ENCODE assay signal across 2 mouse cellular contexts in the genomic region with DNA sequence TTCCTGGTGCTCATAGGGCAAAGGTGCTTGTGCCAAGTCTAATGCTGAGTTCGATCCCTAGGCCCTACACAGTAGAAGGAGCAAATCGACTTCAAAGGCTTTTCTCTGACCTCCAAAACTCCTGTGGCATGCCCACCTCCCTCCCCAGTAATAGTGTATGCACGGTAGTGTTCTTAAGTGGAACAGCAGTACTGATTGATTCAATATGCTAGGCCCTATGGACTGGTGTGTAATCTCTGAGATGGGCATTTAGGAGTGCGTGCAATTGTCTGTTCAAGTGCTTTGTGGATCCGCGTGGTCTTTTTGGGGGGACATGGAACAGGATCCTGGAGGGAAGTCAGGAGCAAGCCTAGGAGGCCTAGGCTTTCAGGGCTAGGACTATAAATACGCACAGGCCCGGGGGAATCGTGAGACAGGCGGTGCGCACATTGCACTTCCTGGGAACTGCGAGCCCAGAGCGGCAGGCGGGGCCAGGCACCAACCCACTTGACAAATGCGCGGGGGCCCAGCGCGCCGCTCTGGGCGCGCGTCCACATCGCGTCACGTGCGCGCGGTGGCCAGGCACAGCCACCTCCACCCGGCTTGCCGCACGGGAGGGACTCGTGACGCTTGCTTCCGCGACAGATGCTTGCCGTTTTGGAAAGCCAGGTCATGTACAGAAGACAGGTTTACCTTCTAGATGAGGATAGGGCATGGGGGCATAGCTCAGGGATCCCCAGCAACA.
TF ChIP-seq lines count a peak whose summit lies in the region.

No protein-coding gene starts in this region.

TF ChIP-seq in C2C12, 6 proteins besides CTCF, POLR2A, EP300 and RAD21:
- no peak for TF ChIP-seq FOSL1 (IDR thresholded peaks at IDR 0.05; ENCODE audit: insufficient read depth, low read length, poor library complexity, severe bottlenecking)
- TF ChIP-seq MAX (IDR thresholded peaks at IDR 0.05), result peak; percentile 81
- TF ChIP-seq USF1 (IDR thresholded peaks at IDR 0.05; ENCODE audit: low read depth), result peak; percentile 90

TF ChIP-seq in myocyte, 11 proteins besides CTCF, POLR2A, EP300 and RAD21 (continued from another document):
- TF ChIP-seq TCF3 (IDR thresholded peaks at IDR 0.05; ENCODE audit: insufficient read length, low read depth), result no peak
- peak; percentile 1 for TF ChIP-seq TCF12 (IDR thresholded peaks at IDR 0.05; ENCODE audit: insufficient read depth, poor library complexity, severe bottlenecking)
- TF ChIP-seq E2F4 (IDR thresholded peaks at IDR 0.05; ENCODE audit: insufficient read depth), result no peak
- TF ChIP-seq CEBPB (IDR thresholded peaks at IDR 0.05; ENCODE audit: insufficient read depth, poor library complexity, severe bottlenecking), result no peak
- no peak for TF ChIP-seq SRF (IDR thresholded peaks at IDR 0.05; ENCODE audit: control insufficient read depth, insufficient read length, low read depth)
- no peak for TF ChIP-seq REST (IDR thresholded peaks at IDR 0.05; ENCODE audit: insufficient read depth, insufficient read length)
- TF ChIP-seq MYOD1 (IDR thresholded peaks at IDR 0.05; ENCODE audit: control insufficient read depth in 1 of 3, insufficient read length in 2 of 3, low read depth in 2 of 3), result peak in 2 of 3 experiments; percentile 13 to 83
- peak in 2 of 3 experiments; percentile 65 to 87 for TF ChIP-seq MYOG (IDR thresholded peaks at IDR 0.05; ENCODE audit: control insufficient read depth in 1 of 3, insufficient read depth in 1 of 3, insufficient read length in 2 of 3, low read depth in 2 of 3)
- peak; percentile 85 for TF ChIP-seq POLR2AphosphoS2 (IDR thresholded peaks at IDR 0.05; ENCODE audit: insufficient read length, low read depth)
